Mouse (Mus musculus) lung, embryonic 16.5 days (tissue): ENCODE measurements at regions not wholly inside any gene's neighbourhood (a gene's known extent, or its start where the extent isn't known, plus 50 kb on each side); places are given as distances from the start of the nearest gene placed in this dataset.

Source experiments
- ATAC-seq: fragments of 200-750 bp; cut with Nextera tagmentation; 2 replicates; pipeline ENCODE4 v1.8.0; 2017; ENCODE audit warnings: low read depth, mild to moderate bottlenecking, moderate library complexity
- H3K27ac ChIP-seq: fragments of 300-500 bp; sonication (generic); 2 replicates; pipeline ENCODE4 v1.5.1; 2014; ENCODE audit warnings: mild to moderate bottlenecking, control low read depth, low read length
- H3K27me3 ChIP-seq: fragments of 300-500 bp; sonication (generic); 2 replicates; pipeline ENCODE4 v1.6.1; 2014; ENCODE audit warnings: low read depth, low read length, mixed read lengths; ENCODE audit not compliant: control insufficient read depth, insufficient read depth
- H3K36me3 ChIP-seq: fragments of 300-500 bp; sonication (generic); 2 replicates; pipeline ENCODE4 v1.6.1; 2014; ENCODE audit warnings: low read length; ENCODE audit not compliant: control insufficient read depth, insufficient read depth
- H3K4me1 ChIP-seq: fragments of 300-500 bp; sonication (generic); replicated peaks from 2 replicates; pipeline ENCODE4 v1.6.1; 2014; ENCODE audit warnings: low read length, mixed read lengths; ENCODE audit not compliant: control insufficient read depth, insufficient read depth
- H3K4me2 ChIP-seq: fragments of 300-500 bp; sonication (generic); 2 replicates; pipeline ENCODE4 v1.6.1; 2014; ENCODE audit warnings: low read depth, low read length, control low read depth
- H3K4me3 ChIP-seq: fragments of 300-500 bp; sonication (generic); 2 replicates; pipeline ENCODE4 v1.5.1; 2014; ENCODE audit warnings: mild to moderate bottlenecking, low read length, control low read depth
- H3K9ac ChIP-seq: fragments of 300-500 bp; sonication (generic); 2 replicates; pipeline ENCODE4 v1.6.1; 2014; ENCODE audit warnings: low read length, control low read depth
- H3K9me3 ChIP-seq: fragments of 300-500 bp; sonication (generic); 2 replicates; pipeline ENCODE4 v1.6.1; 2016; ENCODE audit warnings: low read length; ENCODE audit not compliant: control insufficient read depth
- WGBS: fragments of 180-500 bp; shearing (Covaris S2); extraction: QIAGEN DNeasy Blood & Tissue Kit; methylation state at CpG from one replicate; pipeline ENCODE4 v1.1.7; 2014; 5-methylcytosine and 5-hydroxymethylcytosine counted together

DNA sequence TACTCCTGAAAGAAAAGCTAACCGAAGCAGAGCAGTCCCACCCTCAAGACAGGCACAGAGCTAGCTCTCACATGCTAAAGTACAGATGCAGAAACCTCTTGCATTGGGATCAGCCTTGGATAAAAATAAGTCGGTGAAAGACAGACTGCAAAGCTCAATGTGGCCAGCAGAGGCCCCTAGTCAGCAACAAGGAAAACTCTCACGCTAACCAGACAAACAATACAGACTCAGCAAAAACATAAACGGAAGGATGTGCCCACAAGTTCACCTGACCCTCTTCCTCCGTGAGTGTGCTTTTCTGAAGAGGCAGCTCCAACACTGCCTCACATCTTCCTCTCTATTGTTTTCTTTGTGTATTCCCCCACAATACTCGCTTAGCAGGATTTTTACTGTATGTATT is 77.8 kb downstream of the Rpia start:
- no peak overlapping the region for H3K27ac ChIP-seq
- 0 out of 2 replicates have a peak, but pooled peaks have one; percentile 36 for ATAC-seq

DNA sequence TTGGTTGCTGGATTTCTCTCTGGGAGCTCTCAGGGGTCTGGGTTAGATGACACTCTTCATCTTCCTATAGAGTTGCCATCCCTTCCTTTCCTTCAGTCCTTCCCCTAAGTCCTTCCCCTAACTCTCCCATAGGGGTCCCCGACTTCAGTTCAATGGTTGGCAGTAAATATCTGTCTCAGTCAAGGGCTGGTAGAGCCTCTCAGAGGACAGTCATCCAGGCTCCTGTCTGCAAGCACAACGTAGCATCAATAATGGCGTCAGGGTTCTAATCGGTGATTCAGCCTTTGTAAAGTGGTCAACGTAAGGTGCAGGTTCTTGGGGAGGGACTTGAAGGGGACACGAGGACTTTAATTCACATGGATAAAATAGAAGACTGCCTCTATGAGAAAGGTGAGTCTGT is 78.4 kb downstream of the Rpia start:
- no peak for ATAC-seq
- H3K4me1 ChIP-seq = no peaks in the 10 kb centered on the region
- no peaks in the 10 kb centered on the region for H3K9me3 ChIP-seq
- WGBS = 73% methylated on average over 6 of the region's 6 CpGs
- H3K9ac ChIP-seq = no peak overlapping the region
- H3K27me3 ChIP-seq = no peaks in the 10 kb centered on the region
- no peak overlapping the region for H3K4me3 ChIP-seq
- H3K4me2 ChIP-seq = no peak overlapping the region
- no peak overlapping the region for H3K27ac ChIP-seq
- H3K36me3 ChIP-seq = no peaks in the 10 kb centered on the region

More for the DNA sequence above, 77.8 kb downstream of the Rpia start:
- peak overlapping the region; percentile 34; the same call in 1 of the 2 replicates for H3K4me2 ChIP-seq
- H3K9me3 ChIP-seq = no peaks in the 10 kb centered on the region
- no peaks in the 10 kb centered on the region for H3K27me3 ChIP-seq
- no peaks in the 10 kb centered on the region for H3K36me3 ChIP-seq
- no peak overlapping the region for H3K9ac ChIP-seq
- H3K4me3 ChIP-seq = no peak overlapping the region
- 8% methylated on average over 6 of the region's 6 CpGs for WGBS
- no peaks in the 10 kb centered on the region for H3K4me1 ChIP-seq

DNA sequence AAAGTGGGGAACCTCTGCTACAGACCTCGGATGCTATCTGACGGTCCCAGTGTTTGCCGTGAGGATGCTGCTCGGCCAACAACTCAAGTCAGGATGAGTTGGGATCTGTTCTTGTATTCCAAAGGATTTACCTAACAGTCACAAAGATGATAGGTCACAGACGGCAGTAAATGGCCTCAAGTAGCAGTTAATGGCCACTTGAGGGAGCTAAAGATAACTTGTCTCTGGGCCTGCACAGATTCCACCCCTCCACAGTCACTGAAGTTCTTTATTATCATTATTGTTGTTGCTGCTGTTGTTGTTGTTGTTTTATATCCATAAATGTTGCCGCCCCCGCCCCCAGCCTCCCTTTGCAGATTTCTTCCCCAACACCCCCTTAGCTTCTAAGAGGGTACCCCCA is 78.9 kb downstream of the Rpia start:
- no peak for ATAC-seq
- Histone ChIP-seq H3K4me3 (no peak overlapping the region), H3K27me3 (no peaks in the 10 kb centered on the region), H3K4me2 (no peak overlapping the region), H3K9ac (no peak overlapping the region), H3K4me1 (no peaks in the 10 kb centered on the region), H3K9me3 (no peaks in the 10 kb centered on the region), H3K27ac (no peak overlapping the region), H3K36me3 (no peaks in the 10 kb centered on the region)
- WGBS = 30% methylated on average over 7 of the region's 7 CpGs

DNA sequence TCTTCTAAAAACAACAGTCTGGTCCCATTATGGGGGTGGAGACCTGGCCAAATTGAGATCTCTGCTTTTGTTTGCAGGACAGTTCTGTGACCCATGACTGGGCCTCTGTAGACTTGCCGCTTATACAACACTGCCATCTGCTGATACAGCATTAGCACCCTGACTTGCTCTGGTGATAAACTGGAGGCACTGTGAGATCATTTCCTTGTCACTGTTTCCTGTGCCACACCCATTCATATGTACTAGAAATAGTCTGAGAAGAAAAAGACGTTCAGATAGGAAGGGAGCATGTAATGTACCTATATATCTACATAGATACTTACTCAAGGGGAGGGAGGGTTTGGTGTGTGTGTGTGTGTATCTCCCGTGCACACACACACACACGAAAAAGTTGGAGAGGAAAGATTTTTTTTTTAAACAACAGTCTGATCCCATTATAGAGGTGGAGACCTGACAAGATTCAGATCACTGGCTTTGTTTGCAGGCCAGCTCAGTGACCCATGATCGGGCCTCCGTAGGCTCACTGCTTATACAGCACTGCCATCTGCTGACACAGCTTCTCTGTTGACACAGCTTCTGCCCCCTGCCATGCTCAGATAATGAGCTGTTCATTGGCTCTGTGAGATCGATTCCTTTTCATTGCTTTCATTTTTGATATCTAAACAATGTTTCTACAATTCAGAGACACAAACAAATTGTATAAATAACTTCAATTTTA is 82.5 kb downstream of the Rpia start:
- 13% methylated on average over 7 of the region's 7 CpGs for WGBS
- Histone ChIP-seq H3K9me3 (no peaks in the 10 kb centered on the region), H3K4me3 (no peak overlapping the region), H3K27me3 (no peaks in the 10 kb centered on the region), H3K4me2 (0 out of 2 replicates have a peak overlapping the region, but pooled peaks have one; percentile 23), H3K4me1 (no peaks in the 10 kb centered on the region), H3K27ac (no peak overlapping the region), H3K36me3 (no peaks in the 10 kb centered on the region), H3K9ac (no peak overlapping the region)
- ATAC-seq = peak; percentile 69

DNA sequence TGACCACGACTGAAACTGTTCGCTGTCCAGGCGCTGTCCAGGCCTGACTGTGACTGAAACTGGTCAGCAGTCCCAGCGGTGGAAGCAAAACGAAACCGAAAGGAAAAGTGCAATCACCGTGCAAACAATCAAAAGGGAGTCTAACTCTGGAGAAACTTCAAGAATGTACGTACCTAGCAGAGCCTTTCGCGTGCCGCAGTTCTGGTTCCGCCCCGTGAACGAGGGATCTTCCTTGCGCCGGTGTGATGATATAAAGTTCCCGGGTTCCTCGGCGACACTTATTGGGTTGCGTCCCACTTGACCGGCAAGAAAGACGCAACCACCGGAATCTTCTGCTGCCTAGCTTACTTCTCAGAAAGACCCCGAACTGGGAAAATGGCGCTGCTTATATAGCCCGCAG is 96.4 kb downstream of the Rpia start:
- whole genome bisulfite sequencing = 96% methylated on average over 26 of the region's 26 CpGs
- no peak overlapping the region for H3K9ac ChIP-seq
- H3K36me3 ChIP-seq = no peaks in the 10 kb centered on the region
- H3K9me3 ChIP-seq = no peaks in the 10 kb centered on the region
- no peak overlapping the region for H3K4me3 ChIP-seq
- H3K27me3 ChIP-seq = no peaks in the 10 kb centered on the region
- no peak overlapping the region for H3K4me2 ChIP-seq
- H3K4me1 ChIP-seq = no peaks in the 10 kb centered on the region
- H3K27ac ChIP-seq = no peak overlapping the region
- ATAC-seq = no peak
